Comparison of ENCODE assay signal across 8 mouse cellular contexts in genomic region chr3:95674812-95675211, GRCm38 (mm10). TPM values are rescaled to one million over a fixed set of nuclear protein-coding genes. Genes with fewer than 3 reads are reported as not detected.
DNase-seq lines count a peak whose midpoint lies in the region; ATAC-seq lines count a peak whose summit lies in the region.

No protein-coding gene starts in this region.

- peak; percentile 69 for DNase-seq in urinary bladder, postnatal 14 days (ENCODE audit: low spot score)
- no peak for DNase-seq in urinary bladder, adult 2 months (ENCODE audit: low spot score)
- peak; percentile 61 for DNase-seq in kidney, postnatal 14 days
- DNase-seq in frontal cortex, postnatal 25 days (ENCODE audit: low spot score in 2 of 2), result no peak
- no peak for DNase-seq in B cell, adult 2 months

- peaks cover 58% of the 10 kb centered on the region for H3K4me1 ChIP-seq in heart, embryonic 11.5 days (ENCODE audit: control insufficient read depth, insufficient read depth, low read length)
- peaks cover 4% of the 10 kb centered on the region; the same call in 1 of the 2 replicates for H3K4me1 ChIP-seq in midbrain, embryonic 16.5 days (ENCODE audit: control insufficient read depth, insufficient read depth, low read length)

- H3K27ac ChIP-seq in heart, embryonic 11.5 days (ENCODE audit: low read depth, low read length), result peak overlapping the region; percentile 94
- peak overlapping the region; percentile 49 for H3K27ac ChIP-seq in midbrain, embryonic 16.5 days (ENCODE audit: low read length)

- H3K9me3 ChIP-seq in heart, embryonic 11.5 days (replicated peaks; ENCODE audit: control insufficient read depth, low read length), result no peaks in the 10 kb centered on the region
- H3K9me3 ChIP-seq in midbrain, embryonic 16.5 days (replicated peaks; ENCODE audit: control insufficient read depth, low read length, poor library complexity, severe bottlenecking), result no peaks in the 10 kb centered on the region

- H3K4me3 ChIP-seq in heart, embryonic 11.5 days (ENCODE audit: low read depth, low read length), result peak overlapping the region; percentile 5; the same call in 1 of the 2 replicates
- H3K4me3 ChIP-seq in midbrain, embryonic 16.5 days (ENCODE audit: low read depth, low read length), result no peak overlapping the region

- no peaks in the 10 kb centered on the region for H3K27me3 ChIP-seq in heart, embryonic 11.5 days (ENCODE audit: control insufficient read depth, insufficient read depth, low read length)
- H3K27me3 ChIP-seq in midbrain, embryonic 16.5 days (ENCODE audit: control insufficient read depth, insufficient read depth, low read depth, low read length), result no peaks in the 10 kb centered on the region

- 5% methylated on average over 6 of the region's 6 CpGs for whole genome bisulfite sequencing in heart, embryonic 11.5 days (ENCODE audit: insufficient replicate concordance)
- WGBS in midbrain, embryonic 16.5 days, result 36% methylated on average over 6 of the region's 6 CpGs

- peak overlapping the region; percentile 64 for H3K4me2 ChIP-seq in heart, embryonic 11.5 days
- no peak overlapping the region for H3K4me2 ChIP-seq in midbrain, embryonic 16.5 days (ENCODE audit: low read length)

- peak; percentile 29; the same call in 1 of the 2 replicates for ATAC-seq in heart, embryonic 11.5 days (replicated peaks; ENCODE audit: insufficient number of reproducible peaks, low FRiP score, low TSS enrichment)
- ATAC-seq in midbrain, embryonic 16.5 days, result no peak
- no peak for ATAC-seq in activated CD4-positive, CD25-positive, alpha-beta regulatory T cell, adult 4 months

- H3K9ac ChIP-seq in heart, embryonic 11.5 days (ENCODE audit: low read depth, low read length), result peak overlapping the region; percentile 63
- no peak overlapping the region for H3K9ac ChIP-seq in midbrain, embryonic 16.5 days (ENCODE audit: low read depth, low read length)

- H3K36me3 ChIP-seq in heart, embryonic 11.5 days (ENCODE audit: control insufficient read depth, insufficient read depth, low read length), result 0 out of 2 replicates have a peak, but pooled peaks cover 3% of the 10 kb centered on the region
- H3K36me3 ChIP-seq in midbrain, embryonic 16.5 days (ENCODE audit: control insufficient read depth, insufficient read depth, low read length), result 0 out of 2 replicates have a peak, but pooled peaks cover 2% of the 10 kb centered on the region

RNA-seq across cellular contexts. Expression of gene Adamtsl4, which starts 12.9 kb away (rescaled TPM):
- 52.4 and 58.8 TPM in 2 replicates for polyA plus RNA-seq in urinary bladder, adult 2 months (2012; rRNA removed)
- polyA plus RNA-seq in heart, embryonic 11.5 days (2014; fragmentation: Nextera tagmentation; extraction: Ambion mirVana), result 3.5 and 5.1 TPM in 2 replicates
- 0.80 and 1.0 TPM in 2 replicates for polyA plus RNA-seq in midbrain, embryonic 16.5 days (2015; fragmentation: Nextera tagmentation; extraction: Ambion mirVana)
- 1 to 10 TPM; 3.2 to 3.5 TPM for polyA plus RNA-seq in activated CD4-positive, CD25-positive, alpha-beta regulatory T cell, adult 4 months (2017; shearing (Covaris generic))

RNA-seq across cellular contexts. Expression of gene Mcl1, which starts 16.2 kb away (rescaled TPM):
- polyA plus RNA-seq in urinary bladder, adult 2 months (2012; rRNA removed), result 90.3 and 106 TPM in 2 replicates
- 46.3 and 49.8 TPM in 2 replicates for polyA plus RNA-seq in heart, embryonic 11.5 days (2014; fragmentation: Nextera tagmentation; extraction: Ambion mirVana)
- 37.9 and 43.1 TPM in 2 replicates for polyA plus RNA-seq in midbrain, embryonic 16.5 days (2015; fragmentation: Nextera tagmentation; extraction: Ambion mirVana)
- 10 to 100 TPM; 62.9 to 76.7 TPM for polyA plus RNA-seq in activated CD4-positive, CD25-positive, alpha-beta regulatory T cell, adult 4 months (2017; shearing (Covaris generic))

RNA-seq across cellular contexts. Expression of gene Ensa, which starts 50.0 kb away (rescaled TPM):
- polyA plus RNA-seq in urinary bladder, adult 2 months (2012; rRNA removed), result 31.6 and 45.7 TPM in 2 replicates
- 52.7 and 55.4 TPM in 2 replicates for polyA plus RNA-seq in heart, embryonic 11.5 days (2014; fragmentation: Nextera tagmentation; extraction: Ambion mirVana)
- 128 and 131 TPM in 2 replicates for polyA plus RNA-seq in midbrain, embryonic 16.5 days (2015; fragmentation: Nextera tagmentation; extraction: Ambion mirVana)
- polyA plus RNA-seq in activated CD4-positive, CD25-positive, alpha-beta regulatory T cell, adult 4 months (2017; shearing (Covaris generic)), result 10 to 100 TPM; 67.7 to 82.4 TPM

Comparison
In these comparisons a context has a peak if more than half of its experiments do, and no peak if none do; other contexts are left out.
1. DNase-seq: peak in urinary bladder, postnatal 14 days (single experiment) and kidney, postnatal 14 days (single experiment); none in urinary bladder, adult 2 months (single experiment), frontal cortex, postnatal 25 days (0 of 2) and B cell, adult 2 months (0 of 2).